Mouse (Mus musculus): Measurements from ENCODE around the gene Rdh16f1. TPM values are rescaled to one million over a fixed set of nuclear protein-coding genes. Genes with fewer than 3 reads are reported as not detected.

The Rdh16f1 gene
- total and polyA plus RNA-seq, 3 experiments, result not detected

DNA sequence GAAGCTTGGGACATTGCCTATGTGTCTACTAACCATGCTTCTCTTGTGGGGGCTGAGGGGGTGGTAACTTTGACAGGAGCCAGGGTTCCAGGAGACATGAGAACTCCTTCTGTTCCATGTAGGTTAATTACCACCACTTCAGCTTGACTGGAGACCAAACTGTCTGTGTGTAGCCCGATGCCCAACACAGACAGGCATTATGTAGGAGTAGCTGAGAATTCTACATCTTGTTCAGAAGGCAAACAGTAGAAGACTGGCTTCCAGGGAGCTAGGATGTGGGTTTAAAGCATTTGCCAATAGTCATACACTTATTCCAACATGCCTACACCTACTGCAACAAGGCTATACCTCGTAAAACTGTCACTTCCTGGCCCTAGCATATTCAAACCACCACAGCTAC is 79.0 kb downstream of the Rdh16f1 start:
- no peak for TF ChIP-seq ZNF384 (IDR thresholded peaks at IDR 0.05; ENCODE audit: low read depth, low read length)
- no peak for TF ChIP-seq NELFE (IDR thresholded peaks at IDR 0.05; ENCODE audit: low read depth, low read length)
- no peak for TF ChIP-seq MAFK (IDR thresholded peaks at IDR 0.05; ENCODE audit: insufficient replicate concordance, low read length)
- no peak for TF ChIP-seq POLR2AphosphoS2 (IDR thresholded peaks at IDR 0.05; ENCODE audit: low read depth, low read length)
- Histone ChIP-seq H3K9ac (ENCODE audit: insufficient read depth, low read depth) (no peak overlapping the region), H3K9me3 (replicated peaks; ENCODE audit: low read length) (peaks cover 12% of the 10 kb centered on the region), H3K4me2 (ENCODE audit: insufficient read depth, low read depth, poor library complexity, severe bottlenecking) (no peak overlapping the region), H3K4me3 (replicated peaks in 1 of 3; ENCODE audit: low read depth in 2 of 3, low read length in 2 of 3, poor library complexity in 1 of 3) (no peak overlapping the region), H3K36me3 (replicated peaks in 1 of 2; ENCODE audit: control insufficient read depth in 1 of 2, insufficient read depth in 1 of 2, low read length in 1 of 2) (no peaks in the 10 kb centered on the region), H3K27ac (ENCODE audit: insufficient read depth, low read depth) (no peak overlapping the region), H3K79me2 (replicated peaks; ENCODE audit: control insufficient read depth, extremely low read depth, insufficient read depth, poor library complexity, severe bottlenecking) (no peaks in the 10 kb centered on the region), H3K27me3 (replicated peaks) (peaks cover 48% of the 10 kb centered on the region), H3K4me1 (ENCODE audit: control insufficient read depth in 1 of 2, insufficient read depth in 2 of 2) (no peaks in the 10 kb centered on the region)
- in situ Hi-C loops (cut with MboI; ENCODE audit: low pct_ligation_motif_present, low pct_unique_long_range_greater_than_20kb, low sequenced_read_pairs) (no loop called here), dilution Hi-C loops (cut with MboI; ENCODE audit: extremely low pct_ligation_motif_present, extremely low pct_unique_long_range_greater_than_20kb, low sequenced_read_pairs) (no loop called here)
- DNase-seq (ENCODE audit: extremely low read depth), result no peak

DNA sequence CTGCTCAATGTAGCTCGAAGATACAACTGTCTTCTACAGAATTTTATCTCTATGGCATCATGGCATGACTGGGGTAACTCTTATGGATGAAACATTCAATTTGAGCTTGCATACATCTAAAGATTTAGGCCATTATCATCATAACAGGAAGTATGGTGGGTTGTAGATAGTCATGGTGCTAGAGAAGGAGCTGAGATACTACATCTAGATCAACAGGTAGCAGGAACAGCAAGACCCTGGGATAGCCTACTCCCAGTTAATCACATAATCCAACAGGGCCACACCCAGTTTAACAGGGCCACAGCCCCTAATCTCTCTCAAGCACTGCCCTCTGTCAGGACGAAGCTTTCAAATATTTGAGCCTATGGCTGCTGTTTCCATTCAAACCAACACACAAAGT is 81.2 kb downstream of the Rdh16f1 start:
- H3K9me3 ChIP-seq (replicated peaks; ENCODE audit: low read length), result peaks cover 12% of the 10 kb centered on the region
- H3K36me3 ChIP-seq (replicated peaks in 1 of 2; ENCODE audit: control insufficient read depth in 1 of 2, insufficient read depth in 1 of 2, low read length in 1 of 2), result no peaks in the 10 kb centered on the region
- no peak overlapping the region for H3K4me3 ChIP-seq (replicated peaks in 1 of 3; ENCODE audit: low read depth in 2 of 3, low read length in 2 of 3, poor library complexity in 1 of 3)
- no peak for TF ChIP-seq GABPA (IDR thresholded peaks at IDR 0.05; ENCODE audit: insufficient replicate concordance, low read depth, low read length)
- no peak for TF ChIP-seq CHD2 (IDR thresholded peaks at IDR 0.05; ENCODE audit: low read length)
- no peak for TF ChIP-seq TCF12 (IDR thresholded peaks at IDR 0.05; ENCODE audit: low read depth, low read length)
- TF ChIP-seq USF2 (conservative IDR thresholded peaks at IDR 0.05; ENCODE audit: low read depth, low read length), result no peak
- no peak for TF ChIP-seq ZNF384 (IDR thresholded peaks at IDR 0.05; ENCODE audit: low read depth, low read length)
- no peak for TF ChIP-seq ZKSCAN1 (IDR thresholded peaks at IDR 0.05; ENCODE audit: borderline replicate concordance, low read depth, low read length)
- no peak for TF ChIP-seq CHD1 (IDR thresholded peaks at IDR 0.05; ENCODE audit: low read depth, low read length)
- no peak for TF ChIP-seq RAD21 (IDR thresholded peaks at IDR 0.05; ENCODE audit: low read depth, low read length)
- no peak for TF ChIP-seq MXI1 (IDR thresholded peaks at IDR 0.05; ENCODE audit: low read depth, low read length)
- no peak for TF ChIP-seq MAZ (IDR thresholded peaks at IDR 0.05; ENCODE audit: low read depth, low read length)
- TF ChIP-seq ETS1 (conservative IDR thresholded peaks at IDR 0.05; ENCODE audit: low read depth, low read length), result no peak
- no peak for TF ChIP-seq POLR2AphosphoS2 (IDR thresholded peaks at IDR 0.05; ENCODE audit: low read depth, low read length)
- no peak overlapping the region for H3K4me2 ChIP-seq (ENCODE audit: insufficient read depth, low read depth, poor library complexity, severe bottlenecking)
- H3K27ac ChIP-seq (ENCODE audit: insufficient read depth, low read depth), result no peak overlapping the region
- dilution Hi-C loops (cut with MboI; ENCODE audit: extremely low pct_ligation_motif_present, extremely low pct_unique_long_range_greater_than_20kb, low sequenced_read_pairs) (no loop called here), in situ Hi-C loops (cut with MboI; ENCODE audit: low pct_ligation_motif_present, low pct_unique_long_range_greater_than_20kb, low sequenced_read_pairs) (loop anchor here (5.0 kb wide), 1 partner anchor 57 kb away; the partner anchor contains the start of gene Sdr9c7)
- no peak overlapping the region for H3K9ac ChIP-seq (ENCODE audit: insufficient read depth, low read depth)
- no peaks in the 10 kb centered on the region for H3K4me1 ChIP-seq (ENCODE audit: control insufficient read depth in 1 of 2, insufficient read depth in 2 of 2)
- H3K27me3 ChIP-seq (replicated peaks), result peaks cover 45% of the 10 kb centered on the region
- DNase-seq (ENCODE audit: extremely low read depth), result no peak
- H3K79me2 ChIP-seq (replicated peaks; ENCODE audit: control insufficient read depth, extremely low read depth, insufficient read depth, poor library complexity, severe bottlenecking), result no peaks in the 10 kb centered on the region

Other genes starting within 250 kb of the Rdh16f1 start
- 0.47 and 0.80 TPM in 2 replicates for gene Ndufa4l2, start 244.8 kb upstream of the Rdh16f1 start, total RNA-seq (2012; rRNA removed)
- gene Ndufa4l2, start 244.8 kb upstream of the Rdh16f1 start, total RNA-seq (2014; rRNA removed), result not detected in 2 replicates
- not detected in 2 replicates for gene Ndufa4l2, start 244.8 kb upstream of the Rdh16f1 start, polyA plus RNA-seq (2012; ENCODE audit: insufficient read length, low read depth)
- gene Shmt2, start 237.3 kb upstream of the Rdh16f1 start, total RNA-seq (2012; rRNA removed), result 252 and 317 TPM in 2 replicates
- gene Shmt2, start 237.3 kb upstream of the Rdh16f1 start, total RNA-seq (2014; rRNA removed), result 267 and 273 TPM in 2 replicates
- 315 and 353 TPM in 2 replicates for gene Shmt2, start 237.3 kb upstream of the Rdh16f1 start, polyA plus RNA-seq (2012; ENCODE audit: insufficient read length, low read depth)
- gene Nxph4, start 225.2 kb upstream of the Rdh16f1 start, total RNA-seq (2012; rRNA removed), result 0.13 TPM in 1 of 2 replicates, not detected in the other
- not detected in 2 replicates for gene Nxph4, start 225.2 kb upstream of the Rdh16f1 start, total RNA-seq (2014; rRNA removed)
- gene Nxph4, start 225.2 kb upstream of the Rdh16f1 start, polyA plus RNA-seq (2012; ENCODE audit: insufficient read length, low read depth), result 0.14 and 0.15 TPM in 2 replicates
- gene Lrp1, start 138.6 kb upstream of the Rdh16f1 start, total RNA-seq (2012; rRNA removed), result 16.5 and 51.2 TPM in 2 replicates
- 3.1 and 3.3 TPM in 2 replicates for gene Lrp1, start 138.6 kb upstream of the Rdh16f1 start, total RNA-seq (2014; rRNA removed)
- 11.0 and 11.8 TPM in 2 replicates for gene Lrp1, start 138.6 kb upstream of the Rdh16f1 start, polyA plus RNA-seq (2012; ENCODE audit: insufficient read length, low read depth)
- gene Stat6, start 116.8 kb upstream of the Rdh16f1 start, total RNA-seq (2012; rRNA removed), result 58.7 and 76.6 TPM in 2 replicates
- gene Stat6, start 116.8 kb upstream of the Rdh16f1 start, total RNA-seq (2014; rRNA removed), result 64.0 and 71.5 TPM in 2 replicates
- gene Stat6, start 116.8 kb upstream of the Rdh16f1 start, polyA plus RNA-seq (2012; ENCODE audit: insufficient read length, low read depth), result 62.9 and 72.1 TPM in 2 replicates
- 12.5 and 13.2 TPM in 2 replicates for gene Nemp1, start 92.9 kb upstream of the Rdh16f1 start, total RNA-seq (2012; rRNA removed)
- gene Nemp1, start 92.9 kb upstream of the Rdh16f1 start, total RNA-seq (2014; rRNA removed), result 17.4 and 18.3 TPM in 2 replicates
- 7.5 and 8.3 TPM in 2 replicates for gene Nemp1, start 92.9 kb upstream of the Rdh16f1 start, polyA plus RNA-seq (2012; ENCODE audit: insufficient read length, low read depth)
- gene Nab2, start 91.2 kb upstream of the Rdh16f1 start, total RNA-seq (2012; rRNA removed), result 10.0 and 13.9 TPM in 2 replicates
- gene Nab2, start 91.2 kb upstream of the Rdh16f1 start, total RNA-seq (2014; rRNA removed), result 5.9 and 8.1 TPM in 2 replicates
- gene Nab2, start 91.2 kb upstream of the Rdh16f1 start, polyA plus RNA-seq (2012; ENCODE audit: insufficient read length, low read depth), result 9.2 and 10.8 TPM in 2 replicates
- gene Myo1a, start 54.6 kb upstream of the Rdh16f1 start, total RNA-seq (2012; rRNA removed), result 1.8 and 2.3 TPM in 2 replicates
- gene Myo1a, start 54.6 kb upstream of the Rdh16f1 start, total RNA-seq (2014; rRNA removed), result 0.08 and 0.24 TPM in 2 replicates
- 0.36 and 0.45 TPM in 2 replicates for gene Myo1a, start 54.6 kb upstream of the Rdh16f1 start, polyA plus RNA-seq (2012; ENCODE audit: insufficient read length, low read depth)
- not detected in 2 replicates for gene Tac2, start 35.3 kb upstream of the Rdh16f1 start, total RNA-seq (2012; rRNA removed)
- gene Tac2, start 35.3 kb upstream of the Rdh16f1 start, total RNA-seq (2014; rRNA removed), result not detected in 2 replicates
- not detected in 2 replicates for gene Tac2, start 35.3 kb upstream of the Rdh16f1 start, polyA plus RNA-seq (2012; ENCODE audit: insufficient read length, low read depth)
- 3.7 and 4.2 TPM in 2 replicates for gene Zbtb39, start 20.2 kb upstream of the Rdh16f1 start, total RNA-seq (2012; rRNA removed)
- gene Zbtb39, start 20.2 kb upstream of the Rdh16f1 start, total RNA-seq (2014; rRNA removed), result 0.63 and 1.1 TPM in 2 replicates
- 4.0 and 5.0 TPM in 2 replicates for gene Zbtb39, start 20.2 kb upstream of the Rdh16f1 start, polyA plus RNA-seq (2012; ENCODE audit: insufficient read length, low read depth)
- 0.04 TPM in 1 of 2 replicates, not detected in the other for gene Gpr182, start 8.1 kb upstream of the Rdh16f1 start, total RNA-seq (2012; rRNA removed)
- not detected in 2 replicates for gene Gpr182, start 8.1 kb upstream of the Rdh16f1 start, total RNA-seq (2014; rRNA removed)
- gene Gpr182, start 8.1 kb upstream of the Rdh16f1 start, polyA plus RNA-seq (2012; ENCODE audit: insufficient read length, low read depth), result 0.05 and 0.13 TPM in 2 replicates
- gene Rdh1, start 66 bp upstream of the Rdh16f1 start, total RNA-seq (2012; rRNA removed), result not detected in 2 replicates
- gene Rdh1, start 66 bp upstream of the Rdh16f1 start, total RNA-seq (2014; rRNA removed), result 0.05 TPM in 1 of 2 replicates, not detected in the other
- gene Rdh1, start 66 bp upstream of the Rdh16f1 start, polyA plus RNA-seq (2012; ENCODE audit: insufficient read length, low read depth), result not detected in 2 replicates
- gene Rdh9, start 16.6 kb downstream of the Rdh16f1 start, total RNA-seq (2012; rRNA removed), result not detected in 2 replicates
- not detected in 2 replicates for gene Rdh9, start 16.6 kb downstream of the Rdh16f1 start, total RNA-seq (2014; rRNA removed)
- 0.09 TPM in 1 of 2 replicates, not detected in the other for gene Rdh9, start 16.6 kb downstream of the Rdh16f1 start, polyA plus RNA-seq (2012; ENCODE audit: insufficient read length, low read depth)
- not detected in 2 replicates for gene Rdh16, start 41.4 kb downstream of the Rdh16f1 start, total RNA-seq (2012; rRNA removed)
- gene Rdh16, start 41.4 kb downstream of the Rdh16f1 start, total RNA-seq (2014; rRNA removed), result not detected in 2 replicates
- gene Rdh16, start 41.4 kb downstream of the Rdh16f1 start, polyA plus RNA-seq (2012; ENCODE audit: insufficient read length, low read depth), result not detected in 2 replicates
- not detected in 2 replicates for gene Rdh19, start 90.1 kb downstream of the Rdh16f1 start, total RNA-seq (2012; rRNA removed)
- gene Rdh19, start 90.1 kb downstream of the Rdh16f1 start, total RNA-seq (2014; rRNA removed), result not detected in 2 replicates
- not detected in 2 replicates for gene Rdh19, start 90.1 kb downstream of the Rdh16f1 start, polyA plus RNA-seq (2012; ENCODE audit: insufficient read length, low read depth)
- gene Rdh16f2, start 106.7 kb downstream of the Rdh16f1 start, total RNA-seq (2012; rRNA removed), result not detected in 2 replicates
- gene Rdh16f2, start 106.7 kb downstream of the Rdh16f1 start, total RNA-seq (2014; rRNA removed), result not detected in 2 replicates
- not detected in 2 replicates for gene Rdh16f2, start 106.7 kb downstream of the Rdh16f1 start, polyA plus RNA-seq (2012; ENCODE audit: insufficient read length, low read depth)
- gene Rdh7, start 129.0 kb downstream of the Rdh16f1 start, total RNA-seq (2012; rRNA removed), result not detected in 2 replicates
- not detected in 2 replicates for gene Rdh7, start 129.0 kb downstream of the Rdh16f1 start, total RNA-seq (2014; rRNA removed)
- gene Rdh7, start 129.0 kb downstream of the Rdh16f1 start, polyA plus RNA-seq (2012; ENCODE audit: insufficient read length, low read depth), result not detected in 2 replicates
- not detected in 2 replicates for gene Sdr9c7, start 138.7 kb downstream of the Rdh16f1 start, total RNA-seq (2012; rRNA removed)
- not detected in 2 replicates for gene Sdr9c7, start 138.7 kb downstream of the Rdh16f1 start, total RNA-seq (2014; rRNA removed)
- gene Sdr9c7, start 138.7 kb downstream of the Rdh16f1 start, polyA plus RNA-seq (2012; ENCODE audit: insufficient read length, low read depth), result not detected in 2 replicates
- gene Hsd17b6, start 247.8 kb downstream of the Rdh16f1 start, total RNA-seq (2012; rRNA removed), result 0.08 TPM in 1 of 2 replicates, not detected in the other
- gene Hsd17b6, start 247.8 kb downstream of the Rdh16f1 start, total RNA-seq (2014; rRNA removed), result not detected in 2 replicates
- not detected in 2 replicates for gene Hsd17b6, start 247.8 kb downstream of the Rdh16f1 start, polyA plus RNA-seq (2012; ENCODE audit: insufficient read length, low read depth)

All from CH12.LX (cell line).